Mouse (Mus musculus): Measurements from ENCODE around the gene Spp2. TPM values are rescaled to one million over a fixed set of nuclear protein-coding genes. Genes with fewer than 3 reads are reported as not detected.

Spp2 gene
- polyA plus RNA-seq, 1 experiment from 2014 or later: 0.56 TPM

GRCm38 (mm10) chr1:88459655-88460054 is 52.9 kb downstream of the Spp2 start:
- ATAC-seq (replicated peaks; ENCODE audit: extremely low read depth, insufficient read depth, low FRiP score): no peak
- no peaks in the 10 kb centered on the region for H3K36me3 ChIP-seq (ENCODE audit: control insufficient read depth, insufficient read depth)
- peaks cover 2% of the 10 kb centered on the region; the same call in 1 of the 2 replicates for H3K9me3 ChIP-seq (replicated peaks; ENCODE audit: control insufficient read depth, low read length)
- no peaks in the 10 kb centered on the region for H3K27me3 ChIP-seq (ENCODE audit: control insufficient read depth, insufficient read depth, low read length)
- 87% methylated on average over 5 of the region's 5 CpGs for WGBS
- peaks cover 9% of the 10 kb centered on the region for H3K4me1 ChIP-seq (ENCODE audit: control insufficient read depth, insufficient read depth, low read length)
- no peak overlapping the region for H3K4me3 ChIP-seq (ENCODE audit: low read length)
- H3K9ac ChIP-seq (ENCODE audit: low read length): no peak overlapping the region
- H3K27ac ChIP-seq (ENCODE audit: low read length): no peak overlapping the region
- no peak overlapping the region for H3K4me2 ChIP-seq (ENCODE audit: low read depth, low read length)

GRCm38 (mm10) chr1:88461096-88461495 is 54.3 kb downstream of the Spp2 start:
- peaks cover 2% of the 10 kb centered on the region; the same call in 1 of the 2 replicates for H3K9me3 ChIP-seq (replicated peaks; ENCODE audit: control insufficient read depth, low read length)
- no peaks in the 10 kb centered on the region for H3K27me3 ChIP-seq (ENCODE audit: control insufficient read depth, insufficient read depth, low read length)
- H3K4me3 ChIP-seq (ENCODE audit: low read length): no peak overlapping the region
- H3K36me3 ChIP-seq (ENCODE audit: control insufficient read depth, insufficient read depth): no peaks in the 10 kb centered on the region
- no peak overlapping the region for H3K9ac ChIP-seq (ENCODE audit: low read length)
- ATAC-seq (replicated peaks; ENCODE audit: extremely low read depth, insufficient read depth, low FRiP score): no peak
- H3K4me1 ChIP-seq (ENCODE audit: control insufficient read depth, insufficient read depth, low read length): peaks cover 10% of the 10 kb centered on the region
- 30% methylated on average over 1 of the region's 1 CpGs for WGBS
- H3K4me2 ChIP-seq (ENCODE audit: low read depth, low read length): no peak overlapping the region
- no peak overlapping the region for H3K27ac ChIP-seq (ENCODE audit: low read length)

- WGBS: 50% methylated on average over 6 of the region's 6 CpGs
Observed at GRCm38 (mm10) chr1:88462484-88462883, 55.7 kb downstream of the Spp2 start.

GRCm38 (mm10) chr1:88463241-88463640 is 56.5 kb downstream of the Spp2 start:
- Histone ChIP-seq H3K4me1 (ENCODE audit: control insufficient read depth, insufficient read depth, low read length) (peaks cover 10% of the 10 kb centered on the region), H3K9ac (ENCODE audit: low read length) (no peak overlapping the region), H3K9me3 (replicated peaks; ENCODE audit: control insufficient read depth, low read length) (no peaks in the 10 kb centered on the region), H3K27ac (ENCODE audit: low read length) (no peak overlapping the region), H3K36me3 (ENCODE audit: control insufficient read depth, insufficient read depth) (no peaks in the 10 kb centered on the region), H3K27me3 (ENCODE audit: control insufficient read depth, insufficient read depth, low read length) (no peaks in the 10 kb centered on the region), H3K4me3 (ENCODE audit: low read length) (no peak overlapping the region), H3K4me2 (ENCODE audit: low read depth, low read length) (no peak overlapping the region)
- WGBS: 80% methylated on average over 3 of the region's 3 CpGs
- ATAC-seq (replicated peaks; ENCODE audit: extremely low read depth, insufficient read depth, low FRiP score): no peak

More at GRCm38 (mm10) chr1:88462484-88462883, 55.7 kb downstream of the Spp2 start:
- H3K4me3 ChIP-seq (ENCODE audit: low read length): no peak overlapping the region
- H3K27me3 ChIP-seq (ENCODE audit: control insufficient read depth, insufficient read depth, low read length): no peaks in the 10 kb centered on the region
- H3K4me1 ChIP-seq (ENCODE audit: control insufficient read depth, insufficient read depth, low read length): peaks cover 10% of the 10 kb centered on the region
- no peak overlapping the region for H3K4me2 ChIP-seq (ENCODE audit: low read depth, low read length)
- H3K9me3 ChIP-seq (replicated peaks; ENCODE audit: control insufficient read depth, low read length): peaks cover 2% of the 10 kb centered on the region; the same call in 1 of the 2 replicates
- ATAC-seq (replicated peaks; ENCODE audit: extremely low read depth, insufficient read depth, low FRiP score): no peak
- no peaks in the 10 kb centered on the region for H3K36me3 ChIP-seq (ENCODE audit: control insufficient read depth, insufficient read depth)
- no peak overlapping the region for H3K9ac ChIP-seq (ENCODE audit: low read length)
- no peak overlapping the region for H3K27ac ChIP-seq (ENCODE audit: low read length)

- no peak overlapping the region for H3K27ac ChIP-seq (ENCODE audit: low read length)
- peaks cover 10% of the 10 kb centered on the region for H3K4me1 ChIP-seq (ENCODE audit: control insufficient read depth, insufficient read depth, low read length)
- ATAC-seq (replicated peaks; ENCODE audit: extremely low read depth, insufficient read depth, low FRiP score): no peak
- H3K9ac ChIP-seq (ENCODE audit: low read length): no peak overlapping the region
- 65% methylated on average over 6 of the region's 6 CpGs for WGBS
- no peaks in the 10 kb centered on the region for H3K36me3 ChIP-seq (ENCODE audit: control insufficient read depth, insufficient read depth)
- no peak overlapping the region for H3K4me2 ChIP-seq (ENCODE audit: low read depth, low read length)
- no peaks in the 10 kb centered on the region for H3K9me3 ChIP-seq (replicated peaks; ENCODE audit: control insufficient read depth, low read length)
- no peak overlapping the region for H3K4me3 ChIP-seq (ENCODE audit: low read length)
- H3K27me3 ChIP-seq (ENCODE audit: control insufficient read depth, insufficient read depth, low read length): no peaks in the 10 kb centered on the region
Observed at GRCm38 (mm10) chr1:88464109-88464905, 57.5 kb downstream of the Spp2 start.

GRCm38 (mm10) chr1:88465722-88466121 is 59.0 kb downstream of the Spp2 start:
- H3K27ac ChIP-seq (ENCODE audit: low read length): no peak overlapping the region
- H3K9me3 ChIP-seq (replicated peaks; ENCODE audit: control insufficient read depth, low read length): no peaks in the 10 kb centered on the region
- no peaks in the 10 kb centered on the region for H3K27me3 ChIP-seq (ENCODE audit: control insufficient read depth, insufficient read depth, low read length)
- WGBS: 68% methylated on average over 4 of the region's 4 CpGs
- no peaks in the 10 kb centered on the region for H3K36me3 ChIP-seq (ENCODE audit: control insufficient read depth, insufficient read depth)
- no peak overlapping the region for H3K4me2 ChIP-seq (ENCODE audit: low read depth, low read length)
- peaks cover 10% of the 10 kb centered on the region for H3K4me1 ChIP-seq (ENCODE audit: control insufficient read depth, insufficient read depth, low read length)
- H3K9ac ChIP-seq (ENCODE audit: low read length): no peak overlapping the region
- H3K4me3 ChIP-seq (ENCODE audit: low read length): no peak overlapping the region
- 0 out of 2 replicates have a peak, but pooled peaks have one; percentile 22 for ATAC-seq (replicated peaks; ENCODE audit: extremely low read depth, insufficient read depth, low FRiP score)

- H3K9me3 ChIP-seq (replicated peaks; ENCODE audit: control insufficient read depth, low read length): no peaks in the 10 kb centered on the region
- H3K4me3 ChIP-seq (ENCODE audit: low read length): no peak overlapping the region
- H3K4me2 ChIP-seq (ENCODE audit: low read depth, low read length): no peak overlapping the region
- no peak overlapping the region for H3K27ac ChIP-seq (ENCODE audit: low read length)
- no peak overlapping the region for H3K9ac ChIP-seq (ENCODE audit: low read length)
- H3K36me3 ChIP-seq (ENCODE audit: control insufficient read depth, insufficient read depth): no peaks in the 10 kb centered on the region
- H3K27me3 ChIP-seq (ENCODE audit: control insufficient read depth, insufficient read depth, low read length): no peaks in the 10 kb centered on the region
- WGBS: 76% methylated on average over 8 of the region's 8 CpGs
- peaks cover 10% of the 10 kb centered on the region for H3K4me1 ChIP-seq (ENCODE audit: control insufficient read depth, insufficient read depth, low read length)
- no peak for ATAC-seq (replicated peaks; ENCODE audit: extremely low read depth, insufficient read depth, low FRiP score)
Observed at GRCm38 (mm10) chr1:88466325-88467064, 59.7 kb downstream of the Spp2 start.

GRCm38 (mm10) chr1:88467866-88468265 is 61.1 kb downstream of the Spp2 start:
- no peak for ATAC-seq (replicated peaks; ENCODE audit: extremely low read depth, insufficient read depth, low FRiP score)
- Histone ChIP-seq H3K9ac (ENCODE audit: low read length) (no peak overlapping the region), H3K4me1 (ENCODE audit: control insufficient read depth, insufficient read depth, low read length) (peaks cover 10% of the 10 kb centered on the region; the same call in 1 of the 2 replicates), H3K9me3 (replicated peaks; ENCODE audit: control insufficient read depth, low read length) (no peaks in the 10 kb centered on the region), H3K36me3 (ENCODE audit: control insufficient read depth, insufficient read depth) (no peaks in the 10 kb centered on the region), H3K4me3 (ENCODE audit: low read length) (no peak overlapping the region), H3K27ac (ENCODE audit: low read length) (no peak overlapping the region), H3K27me3 (ENCODE audit: control insufficient read depth, insufficient read depth, low read length) (no peaks in the 10 kb centered on the region), H3K4me2 (ENCODE audit: low read depth, low read length) (no peak overlapping the region)
- whole genome bisulfite sequencing: 88% methylated on average over 5 of the region's 5 CpGs

- H3K4me1 ChIP-seq (ENCODE audit: control insufficient read depth, insufficient read depth, low read length): peaks cover 10% of the 10 kb centered on the region; the same call in 1 of the 2 replicates
- no peak overlapping the region for H3K4me2 ChIP-seq (ENCODE audit: low read depth, low read length)
- no peak overlapping the region for H3K9ac ChIP-seq (ENCODE audit: low read length)
- ATAC-seq (replicated peaks; ENCODE audit: extremely low read depth, insufficient read depth, low FRiP score): no peak
- H3K36me3 ChIP-seq (ENCODE audit: control insufficient read depth, insufficient read depth): no peaks in the 10 kb centered on the region
- WGBS: 90% methylated on average over 2 of the region's 2 CpGs
- H3K27me3 ChIP-seq (ENCODE audit: control insufficient read depth, insufficient read depth, low read length): no peaks in the 10 kb centered on the region
- no peak overlapping the region for H3K27ac ChIP-seq (ENCODE audit: low read length)
- H3K4me3 ChIP-seq (ENCODE audit: low read length): no peak overlapping the region
- H3K9me3 ChIP-seq (replicated peaks; ENCODE audit: control insufficient read depth, low read length): no peaks in the 10 kb centered on the region
Observed at GRCm38 (mm10) chr1:88468335-88468734, 61.6 kb downstream of the Spp2 start.

Data from heart, embryonic 16.5 days (tissue).